Comparison of ENCODE assay signal across 13 mouse cellular contexts in genomic region chr10:30881109-30881508, GRCm38 (mm10). TPM values are rescaled to one million over a fixed set of nuclear protein-coding genes. Genes with fewer than 3 reads are reported as not detected.
A peak's percentile ranks its signal among the peaks of the same experiment; 100 is the strongest.
DNase-seq lines count a peak whose midpoint lies in the region.
"Had no signal": no experiment of that assay in that cellular context is flagged by ENCODE, and none has a peak within 500 bp of the region (broad histone marks: within the 10 kb centered on the region; RNA-seq: fewer than 3 reads in every experiment).

No protein-coding gene starts in this region.

- peak; percentile 88 for DNase-seq in heart, adult 11 months
- DNase-seq in heart, adult 18-20 months, result no peak
- DNase-seq: adrenal gland, adult 2 months; adrenal gland, adult 8-10 months; adrenal gland, postnatal 10 days; adrenal gland, postnatal 14 days; adrenal gland, postnatal 25 days; adrenal gland, postnatal 36 days; B cell, adult 2 months; cerebellum, adult 11 months; cerebellum, adult 11-12 months; cerebellum, adult 18-20 months; cerebellum, adult 2 months had no signal

RNA-seq across cellular contexts. Expression of gene Hey2, which starts 38.5 kb away (rescaled TPM):
- total RNA-seq in heart, adult 18-20 months (2021), result 1 to 10 TPM; 4.3 to 4.4 TPM
